Mouse (Mus musculus) yolk sac, embryonic 10.5 days (tissue): ENCODE measurements around the gene Uba7.

ENCODE experiments used
- DNase-seq: peaks from one replicate; pipeline ENCODE4 v3.0.0-alpha.2; 2017; ENCODE audit warnings: low spot score

The Uba7 gene

GRCm38 (mm10) chr9:107961881-107962280 is 13.4 kb upstream of the Uba7 start:
- no peak for DNase-seq

DNA sequence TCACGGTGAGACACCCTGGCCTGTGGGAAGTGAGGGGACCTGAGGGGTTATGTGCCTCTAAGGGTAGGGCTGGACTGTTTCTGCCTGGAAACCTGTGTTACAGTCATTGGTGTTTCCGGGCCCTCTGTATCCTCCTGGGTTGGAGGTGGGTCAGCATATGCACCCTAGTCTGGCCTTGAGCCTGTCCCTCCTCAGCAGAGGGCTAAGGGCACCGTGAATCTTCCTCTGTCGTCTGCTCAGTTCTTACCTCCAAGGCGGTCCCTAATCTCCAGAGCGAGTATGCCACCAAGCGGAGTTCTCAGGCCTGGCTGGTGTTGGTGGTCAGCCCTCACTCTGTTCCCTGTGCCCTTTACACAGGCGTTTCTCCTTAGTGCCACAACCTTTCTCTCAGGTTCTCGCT is 12.4 kb upstream of the Uba7 start:
- DNase-seq, result no peak

DNA sequence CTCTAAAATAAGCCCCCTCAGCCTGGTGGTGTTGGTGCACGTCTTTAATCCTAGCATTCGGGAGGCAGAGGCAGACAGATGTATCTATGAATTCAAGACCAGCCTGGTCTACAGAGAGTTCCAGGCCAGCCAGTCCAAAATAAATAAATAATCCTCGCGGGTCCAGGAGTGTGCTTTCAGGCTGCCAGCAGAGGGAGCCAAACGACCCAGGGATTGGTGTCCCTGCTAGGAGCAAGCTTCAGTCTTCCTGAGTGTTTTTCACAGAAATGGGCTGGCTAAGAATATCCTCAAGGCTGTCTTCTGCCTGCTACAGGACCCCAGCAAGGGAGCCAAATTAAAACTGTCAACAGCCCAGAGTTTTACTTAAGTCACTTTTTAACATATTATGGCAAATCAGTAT is 11.6 kb upstream of the Uba7 start:
- DNase-seq, result peak; percentile 80

DNA sequence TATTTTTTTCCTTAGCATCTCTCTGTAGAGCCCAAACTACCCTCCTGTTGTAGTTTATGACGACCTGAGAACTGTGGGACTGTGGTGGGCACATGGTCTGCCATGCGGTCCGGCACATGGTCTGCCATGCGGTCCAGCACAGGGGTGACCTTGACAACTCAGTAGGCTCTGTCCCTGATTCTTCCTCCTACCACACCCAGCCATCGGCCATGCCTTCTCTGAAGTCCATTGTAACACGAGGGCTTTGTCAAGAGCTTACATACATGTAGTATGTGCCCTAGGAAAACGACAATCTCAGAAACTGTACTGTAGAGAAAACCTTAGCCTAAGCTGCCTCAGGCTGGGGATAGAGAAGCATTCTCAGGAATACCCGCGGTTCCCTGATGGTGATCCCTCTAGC is 10.6 kb upstream of the Uba7 start:
- DNase-seq, result no peak

- no peak for DNase-seq
Observed at GRCm38 (mm10) chr9:107966676-107967075, 8.6 kb upstream of the Uba7 start.

GRCm38 (mm10) chr9:107967437-107967836 is 7.9 kb upstream of the Uba7 start:
- no peak for DNase-seq

DNA sequence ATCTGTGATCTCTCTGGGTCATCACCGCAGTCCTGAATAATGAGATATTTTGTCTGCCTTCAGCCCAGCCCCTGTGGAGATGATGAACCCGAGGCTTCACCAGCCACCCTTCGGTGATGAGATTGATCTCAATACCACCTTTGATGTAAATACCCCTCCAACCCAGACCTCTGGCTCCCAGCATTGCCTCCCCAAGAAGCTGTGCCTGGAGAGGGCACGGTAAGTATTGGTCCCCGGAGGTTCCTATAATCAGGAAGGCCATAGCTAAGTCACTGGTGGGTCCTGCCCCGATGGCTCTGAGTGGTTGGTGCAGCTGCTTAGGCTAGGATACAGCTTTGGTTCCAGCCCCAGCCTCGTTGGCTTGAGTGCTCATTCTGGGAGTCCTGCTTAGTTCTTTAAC is 6.8 kb upstream of the Uba7 start:
- DNase-seq, result no peak

DNA sequence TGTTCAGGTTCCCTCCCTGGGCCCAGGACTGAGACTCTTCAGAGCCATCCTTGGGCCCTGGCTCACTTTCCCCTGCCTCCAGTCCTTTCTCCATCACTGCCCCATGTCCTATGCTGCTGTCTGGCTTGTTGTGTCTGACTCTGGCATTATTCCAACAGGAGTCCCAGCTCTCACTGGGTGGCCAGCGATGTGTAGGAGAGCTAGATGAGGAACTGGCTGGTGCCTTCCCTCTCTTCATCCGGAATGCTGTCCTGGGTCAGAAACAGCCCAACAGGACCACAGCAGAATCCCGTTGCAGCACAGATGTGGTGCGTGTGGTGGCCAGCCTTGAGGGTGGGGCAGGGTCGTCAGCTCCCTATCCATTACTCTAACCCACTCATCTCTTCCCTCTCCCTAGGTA is 5.0 kb upstream of the Uba7 start:
- DNase-seq, result no peak

- peak; percentile 26 for DNase-seq
Observed at GRCm38 (mm10) chr9:107971690-107972541, 3.4 kb upstream of the Uba7 start.

- DNase-seq, result no peak
Observed at GRCm38 (mm10) chr9:107974491-107975171, 674 bp upstream of the Uba7 start.

GRCm38 (mm10) chr9:107978815-107979214 is 3.5 kb downstream of the Uba7 start:
- DNase-seq, result no peak

DNA sequence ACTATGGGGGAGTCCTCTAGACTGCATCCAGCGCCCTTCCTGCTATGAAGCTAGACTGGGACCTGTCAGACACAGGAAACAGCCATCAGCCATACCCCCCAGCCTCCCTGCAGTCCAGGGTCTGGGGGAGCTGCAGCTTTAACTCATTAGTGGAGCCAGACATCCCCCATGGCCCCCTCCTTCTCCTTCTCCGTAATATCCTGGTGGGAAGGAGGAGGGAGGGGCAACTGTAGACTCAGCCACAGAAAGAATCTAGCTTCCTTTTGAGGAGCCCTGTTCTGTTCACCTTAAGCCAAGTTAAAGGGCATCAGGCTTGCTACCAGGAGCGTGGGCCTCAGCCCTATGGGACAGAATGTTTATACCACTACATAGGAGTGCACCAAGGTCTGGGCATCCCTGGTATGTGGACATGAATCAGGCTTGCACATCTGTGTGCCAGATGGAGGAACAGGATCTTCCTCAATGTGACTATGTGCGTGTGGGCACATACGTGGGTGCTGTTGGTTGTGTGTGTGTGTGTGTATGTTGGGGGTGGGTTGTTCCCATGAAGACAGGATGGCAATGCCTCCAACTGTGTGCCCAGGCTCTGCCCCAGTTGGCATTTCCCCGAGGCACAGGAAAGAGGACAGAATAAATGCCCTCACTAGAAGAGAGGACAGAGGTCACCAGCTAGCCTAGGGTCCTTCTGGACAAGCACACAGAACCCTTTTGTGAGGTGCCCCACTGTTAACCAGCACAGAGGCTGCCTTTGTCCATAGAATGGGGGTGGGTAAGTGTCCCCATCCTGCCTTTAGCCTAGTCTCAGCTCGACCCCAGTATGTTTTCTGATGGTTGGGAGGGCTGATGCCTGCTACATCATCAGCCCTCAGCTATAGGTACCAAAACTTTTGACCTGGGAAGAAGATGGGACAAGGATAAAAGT is 6.6 kb downstream of the Uba7 start:
- peak; percentile 61 for DNase-seq

DNA sequence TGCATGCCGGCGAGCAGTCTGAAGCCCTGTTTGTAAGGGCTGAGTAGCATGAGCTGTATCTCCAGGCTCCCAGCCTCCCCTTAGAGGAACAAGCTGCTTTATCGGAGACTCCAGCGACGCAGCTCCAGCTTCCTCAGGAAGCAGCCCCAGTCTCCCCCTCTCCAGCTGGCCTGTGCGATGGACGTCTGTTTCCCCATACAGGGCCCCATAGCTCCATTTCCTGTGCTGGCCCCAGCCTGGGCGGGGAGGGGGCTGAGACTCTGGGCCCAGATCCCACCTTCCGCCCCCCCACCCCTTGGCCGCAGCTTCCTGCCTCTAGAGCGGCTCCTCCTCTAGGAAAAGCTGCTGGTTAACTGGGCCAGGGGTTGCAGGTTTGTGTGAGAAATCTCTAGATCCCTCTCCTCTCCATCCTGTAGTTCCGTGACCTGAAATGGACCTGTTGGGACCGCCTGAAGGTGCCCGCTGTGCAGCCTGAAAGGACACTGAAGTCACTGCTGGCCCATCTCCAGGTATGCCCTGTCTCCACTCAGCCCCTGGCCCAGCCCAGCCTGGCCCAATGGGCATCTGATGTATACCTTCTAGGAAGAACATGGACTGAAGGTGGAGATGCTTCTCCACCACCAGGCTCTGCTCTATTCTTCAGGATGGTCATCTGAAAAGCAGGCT is 7.5 kb downstream of the Uba7 start, which contains the start of gene Gm20661:
Gene Gm20661 (plus strand): TSS at position 378 of the 666 bp plus-strand sequence.
- DNase-seq, result peak; percentile 86

DNA sequence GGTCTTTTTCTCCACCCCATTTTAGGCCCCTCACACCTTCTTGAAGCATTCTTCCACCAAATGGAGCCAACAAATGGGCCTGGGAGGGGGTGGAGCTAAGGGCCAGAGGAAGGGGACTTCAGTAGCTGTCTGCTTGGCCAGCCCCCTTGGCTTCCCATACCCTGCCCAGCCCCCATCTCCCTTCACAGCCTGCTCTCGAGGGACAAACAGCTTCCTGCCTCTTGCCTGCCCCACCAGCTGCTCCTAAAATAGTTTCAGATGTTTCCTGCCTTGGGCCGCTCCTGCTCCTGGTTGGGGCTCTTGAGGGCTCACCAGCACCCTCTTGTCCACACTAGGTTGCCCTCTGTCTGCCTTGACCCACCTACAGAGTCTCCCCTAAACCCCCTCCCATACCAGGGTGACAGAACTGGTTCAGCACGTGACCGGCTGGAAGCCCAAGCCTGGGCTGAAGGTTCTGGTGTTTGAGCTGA is 8.2 kb downstream of the Uba7 start:
- DNase-seq, result peak; percentile 80

GRCm38 (mm10) chr9:107984052-107984753 is 8.9 kb downstream of the Uba7 start:
- DNase-seq, result no peak

- no peak for DNase-seq
Observed at GRCm38 (mm10) chr9:107984754-107985055, 9.4 kb downstream of the Uba7 start.

GRCm38 (mm10) chr9:107985131-107986119 is 10.1 kb downstream of the Uba7 start, which contains the start of gene Inka1:
Inka1 (minus strand) TSS chr9:107985879.
- peak; percentile 89 for DNase-seq

DNA sequence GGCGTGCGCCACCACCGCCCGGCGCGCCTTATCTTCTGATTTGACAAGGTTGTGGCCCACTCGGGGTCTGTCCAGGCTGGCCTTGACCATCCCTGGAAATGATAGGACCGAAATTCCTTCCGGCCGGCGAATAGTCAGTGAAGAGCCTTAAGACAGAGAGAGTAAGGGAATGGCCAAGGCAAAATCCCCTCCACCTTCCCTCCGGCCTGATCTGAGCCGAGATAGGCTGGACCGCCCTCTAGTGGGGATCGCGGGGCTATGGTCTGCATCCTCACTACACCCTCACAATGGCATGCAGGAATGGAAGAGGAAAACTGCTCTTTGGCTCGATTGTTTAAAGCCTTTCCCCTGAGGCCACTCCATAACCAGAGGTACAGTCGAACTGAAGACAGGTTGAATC is 11.1 kb downstream of the Uba7 start:
- peak; percentile 82 for DNase-seq

DNA sequence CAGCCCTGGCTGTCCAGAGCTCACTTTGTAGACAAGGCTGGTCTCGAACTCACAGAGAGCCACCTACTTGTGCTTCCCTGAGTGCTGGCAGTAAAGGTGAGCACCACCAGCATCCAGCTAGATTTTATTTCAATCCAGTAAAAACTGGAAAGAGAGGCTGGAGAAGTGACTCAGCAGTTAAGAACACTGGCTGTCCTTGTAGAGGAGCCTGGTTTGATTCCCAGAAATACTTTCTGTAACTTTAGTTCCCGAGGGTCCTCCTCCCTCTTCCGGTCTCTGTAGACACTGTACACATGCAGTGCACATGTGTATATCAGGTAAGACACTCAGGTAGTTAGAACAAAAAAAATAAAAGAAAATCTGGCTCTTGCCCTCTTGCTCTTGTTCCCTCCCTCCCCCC is 12.6 kb downstream of the Uba7 start:
- DNase-seq, result no peak

DNA sequence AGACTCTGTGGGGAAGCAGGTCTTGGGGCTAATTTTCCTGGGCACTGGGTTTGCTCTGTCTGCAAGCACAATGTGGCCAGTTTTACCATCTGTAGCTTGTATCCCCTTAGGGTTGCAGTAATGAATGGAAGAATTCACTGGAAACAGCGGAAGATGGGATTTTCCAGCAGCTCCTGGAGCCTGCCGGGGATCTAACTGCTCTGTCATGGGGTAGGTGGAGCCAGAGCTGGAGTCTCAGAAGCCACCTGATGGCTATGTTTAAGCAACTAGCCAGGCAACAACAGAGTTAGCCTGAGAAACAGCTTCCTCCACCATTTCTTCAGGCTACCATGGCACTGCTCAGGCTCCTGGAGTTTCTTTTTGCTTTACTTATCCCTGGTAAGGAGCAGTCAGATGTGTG is 16.9 kb downstream of the Uba7 start, which contains the start of gene Cdhr4:
Gene Cdhr4 (plus strand): TSS at position 301 of the 400 bp plus-strand sequence.
- DNase-seq, result no peak
